Mouse (Mus musculus) CH12.LX (cell line): ENCODE results near the gene Stt3b.

Experiments used
- CTCF ChIP-seq, 2 experiments: IDR thresholded peaks in 1 of 2; conservative IDR thresholded peaks in 1 of 2; 2 replicates each; pipeline ENCODE4 v1.5.1; 2011 to 2012; ENCODE audit warnings: low read depth in 2 of 2, low read length in 2 of 2, improper control_type of control experiment in 1 of 2, inconsistent platforms in 1 of 2, mild to moderate bottlenecking in 1 of 2, moderate library complexity in 1 of 2
- EP300 ChIP-seq: IDR thresholded peaks from 2 replicates; pipeline ENCODE4 v1.6.1; 2011; ENCODE audit warnings: low read length, improper control_type of control experiment
- GABPA ChIP-seq: IDR thresholded peaks from 2 replicates; pipeline ENCODE4 v1.6.1; 2012; ENCODE audit warnings: low read depth, low read length, improper control_type of control experiment, inconsistent platforms; ENCODE audit not compliant: insufficient replicate concordance
- JUND ChIP-seq: conservative IDR thresholded peaks from 2 replicates; pipeline ENCODE4 v1.6.1; 2011; ENCODE audit warnings: low read depth, low read length, improper control_type of control experiment
- MAX ChIP-seq: IDR thresholded peaks from 2 replicates; pipeline ENCODE4 v1.6.1; 2011; ENCODE audit warnings: low read length, improper control_type of control experiment
- MEF2A ChIP-seq: IDR thresholded peaks from 2 replicates; pipeline ENCODE4 v1.6.1; 2014; ENCODE audit warnings: low read depth, mild to moderate bottlenecking, inconsistent platforms, low read length, improper control_type of control experiment, borderline replicate concordance
- MXI1 ChIP-seq: IDR thresholded peaks from 2 replicates; pipeline ENCODE4 v1.6.1; 2011; ENCODE audit warnings: mild to moderate bottlenecking, low read depth, low read length, improper control_type of control experiment
- NELFE ChIP-seq: IDR thresholded peaks from 2 replicates; pipeline ENCODE4 v1.6.1; 2011; ENCODE audit warnings: low read depth, low read length, improper control_type of control experiment
- POLR2A ChIP-seq: IDR thresholded peaks from 2 replicates; pipeline ENCODE4 v1.6.1; 2011; ENCODE audit warnings: low read depth, mild to moderate bottlenecking, improper control_type of control experiment, low read length
- RAD21 ChIP-seq: IDR thresholded peaks from 2 replicates; pipeline ENCODE4 v1.6.1; 2011; ENCODE audit warnings: low read depth, mild to moderate bottlenecking, low read length, improper control_type of control experiment, moderate library complexity
- RCOR1 ChIP-seq: conservative IDR thresholded peaks from 2 replicates; pipeline ENCODE4 v1.6.1; 2012; ENCODE audit warnings: low read depth, mild to moderate bottlenecking, inconsistent platforms, low read length, improper control_type of control experiment
- USF1 ChIP-seq: IDR thresholded peaks from 2 replicates; pipeline ENCODE4 v1.6.1; 2014; ENCODE audit warnings: low read depth, mild to moderate bottlenecking, inconsistent platforms, low read length, improper control_type of control experiment
- ZMIZ1 ChIP-seq: IDR thresholded peaks from 2 replicates; pipeline ENCODE4 v1.6.1; 2012; ENCODE audit warnings: low read depth, mild to moderate bottlenecking, inconsistent platforms, low read length, improper control_type of control experiment
- ZNF384 ChIP-seq: IDR thresholded peaks from 2 replicates; pipeline ENCODE4 v1.6.1; 2012; ENCODE audit warnings: low read depth, low read length, improper control_type of control experiment, inconsistent platforms

- TF ChIP-seq MXI1, result no peak
- TF ChIP-seq POLR2A, result no peak
- no peak for TF ChIP-seq MAX
- TF ChIP-seq CTCF (conservative IDR thresholded peaks at IDR 0.05 in 1 of 2, IDR thresholded peaks at IDR 0.05 in 1 of 2; ENCODE audit: low read depth in 2 of 2, low read length in 2 of 2), result no peak
- no peak for TF ChIP-seq RCOR1
- TF ChIP-seq NELFE, result no peak
- no peak for TF ChIP-seq MEF2A
- no peak for TF ChIP-seq GABPA
- TF ChIP-seq JUND, result no peak
- TF ChIP-seq USF1, result no peak
- no peak for TF ChIP-seq ZMIZ1
- TF ChIP-seq EP300, result no peak
- no peak for TF ChIP-seq ZNF384
- TF ChIP-seq RAD21, result no peak
Measured at GRCm38 (mm10) chr9:115201264-115201663, 109.0 kb downstream of the Stt3b start.
